Mouse (Mus musculus) neutrophil, adult 59 days (primary cell): ENCODE results near the gene Agap3. TPM values are rescaled to one million over a fixed set of nuclear protein-coding genes. Genes with fewer than 3 reads are reported as not detected.

Experiments
- total RNA-seq, 2 experiments: library from RNA; stranded (reverse); gene quantifications; 1 replicate in 1 of 2; 2 replicates in 1 of 2; pipeline ENCODE4 v1.2.4; 2023

The Agap3 gene
- 10 to 100 TPM; 26.9 to 28.4 TPM for total RNA-seq

DNA sequence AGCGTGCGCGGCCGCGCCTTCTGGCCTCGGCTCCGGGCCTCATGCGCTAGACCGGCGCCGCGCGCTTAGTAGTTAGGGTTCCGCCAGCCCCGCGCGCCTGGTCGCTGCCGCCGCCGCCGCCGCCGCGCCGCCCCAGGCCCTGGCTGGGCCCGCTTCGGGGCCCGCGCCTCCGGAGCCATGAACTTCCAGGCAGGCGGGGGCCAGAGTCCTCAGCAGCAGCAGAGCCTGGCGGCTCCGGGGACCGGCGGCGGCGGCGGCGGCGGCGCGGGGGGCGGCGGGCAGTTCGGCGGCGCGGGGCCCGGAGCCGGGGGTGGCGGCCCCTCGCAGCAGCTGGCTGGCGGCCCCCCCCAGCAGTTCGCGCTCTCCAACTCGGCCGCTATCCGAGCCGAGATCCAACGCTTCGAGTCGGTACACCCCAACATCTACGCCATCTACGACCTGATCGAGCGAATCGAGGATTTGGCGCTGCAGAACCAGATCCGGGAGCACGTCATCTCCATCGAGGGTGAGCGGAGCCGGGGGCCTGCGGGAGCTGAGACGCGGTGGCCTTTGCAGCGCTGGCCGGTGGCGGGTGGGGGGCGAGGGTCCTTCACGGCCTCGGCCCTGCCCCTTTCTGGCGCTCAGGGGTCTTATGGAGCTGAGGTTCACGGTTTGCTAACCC lies at the start of gene Agap3:
Agap3 (plus strand) TSS at position 148 of the 661 bp plus-strand sequence.

DNA sequence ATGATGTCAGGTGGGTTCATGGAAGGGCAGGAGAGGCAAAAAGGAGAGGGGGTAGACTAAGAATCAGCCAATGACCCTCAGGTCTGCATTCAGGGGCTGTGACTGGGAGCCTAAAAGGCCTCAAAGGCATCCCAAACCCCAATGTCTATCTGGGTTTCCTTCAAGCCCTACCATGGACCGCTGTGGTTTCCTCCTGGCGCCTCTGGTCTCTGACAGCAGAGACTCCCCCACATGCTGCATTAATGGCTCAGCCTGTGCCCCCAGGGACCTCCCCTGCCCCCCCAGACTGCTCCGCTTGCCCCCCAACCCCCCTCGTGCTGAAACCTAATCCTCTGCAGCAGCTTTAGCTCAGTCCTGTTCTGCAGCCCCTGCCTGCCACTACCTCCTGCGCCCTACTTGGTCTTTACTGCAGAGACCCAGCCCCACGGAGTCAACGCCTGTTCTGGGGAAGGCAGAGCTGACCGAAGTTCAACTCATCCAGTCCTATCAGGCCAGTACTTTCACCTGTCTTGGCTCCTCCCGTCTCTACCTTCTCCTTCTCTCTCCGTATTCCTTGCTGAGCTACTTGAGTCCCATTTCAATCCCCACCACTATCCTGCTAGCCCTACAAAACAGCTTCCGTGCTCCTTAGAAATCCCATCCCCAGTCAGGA lies 38.8 kb upstream of the Agap3 start, which contains the start of gene Asic3:
Asic3 (plus strand) TSS at position 351 of the 652 bp plus-strand sequence.

DNA sequence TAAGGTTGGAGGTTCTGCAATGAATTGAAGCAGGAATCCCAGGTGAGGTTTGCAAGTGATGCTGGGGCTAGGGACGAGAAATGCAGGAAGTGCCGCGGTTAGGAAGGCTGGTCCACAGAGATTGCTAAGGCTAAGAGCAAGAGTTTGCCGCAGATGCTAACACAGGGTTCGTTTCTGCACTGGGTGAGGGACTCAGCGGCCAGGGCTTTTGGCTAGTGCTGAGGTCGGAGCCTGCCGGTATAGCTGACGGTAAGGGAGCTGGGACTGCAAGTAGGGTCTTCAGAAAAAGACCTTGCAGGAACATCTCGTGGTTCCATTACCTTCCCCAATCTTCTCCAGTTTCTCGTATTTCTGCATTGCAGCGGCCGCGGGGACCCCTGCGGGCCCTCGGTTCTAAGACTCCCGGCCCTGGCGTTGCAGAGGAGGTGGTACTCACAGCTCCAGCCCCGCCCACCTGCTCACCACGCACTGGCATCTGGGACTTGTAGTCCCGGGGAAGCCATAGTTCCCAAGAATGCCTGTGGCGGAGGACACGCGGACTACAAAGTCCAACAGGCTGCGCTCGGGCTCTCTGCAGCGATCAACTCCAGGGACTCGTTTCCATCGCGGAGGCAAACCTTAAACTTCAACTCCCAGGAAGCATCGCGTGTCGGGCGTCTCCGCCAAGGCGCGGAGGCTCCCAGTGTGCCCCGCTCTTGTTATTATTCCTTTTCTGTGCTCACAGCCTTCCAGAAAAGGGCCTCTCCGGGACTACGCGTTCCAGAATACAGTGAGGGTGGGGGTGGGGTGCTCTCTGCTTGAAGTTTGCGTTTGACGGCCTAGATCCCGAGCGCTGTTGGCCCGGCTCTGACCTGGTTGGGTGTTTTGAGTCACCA lies 28.6 kb upstream of the Agap3 start, which contains the start of the genes Cdk5 and Slc4a2:
Cdk5 (minus strand) TSS at position 402 of the 875 bp plus-strand sequence.
Slc4a2 (plus strand) TSS at position 709 of the 875 bp plus-strand sequence.

DNA sequence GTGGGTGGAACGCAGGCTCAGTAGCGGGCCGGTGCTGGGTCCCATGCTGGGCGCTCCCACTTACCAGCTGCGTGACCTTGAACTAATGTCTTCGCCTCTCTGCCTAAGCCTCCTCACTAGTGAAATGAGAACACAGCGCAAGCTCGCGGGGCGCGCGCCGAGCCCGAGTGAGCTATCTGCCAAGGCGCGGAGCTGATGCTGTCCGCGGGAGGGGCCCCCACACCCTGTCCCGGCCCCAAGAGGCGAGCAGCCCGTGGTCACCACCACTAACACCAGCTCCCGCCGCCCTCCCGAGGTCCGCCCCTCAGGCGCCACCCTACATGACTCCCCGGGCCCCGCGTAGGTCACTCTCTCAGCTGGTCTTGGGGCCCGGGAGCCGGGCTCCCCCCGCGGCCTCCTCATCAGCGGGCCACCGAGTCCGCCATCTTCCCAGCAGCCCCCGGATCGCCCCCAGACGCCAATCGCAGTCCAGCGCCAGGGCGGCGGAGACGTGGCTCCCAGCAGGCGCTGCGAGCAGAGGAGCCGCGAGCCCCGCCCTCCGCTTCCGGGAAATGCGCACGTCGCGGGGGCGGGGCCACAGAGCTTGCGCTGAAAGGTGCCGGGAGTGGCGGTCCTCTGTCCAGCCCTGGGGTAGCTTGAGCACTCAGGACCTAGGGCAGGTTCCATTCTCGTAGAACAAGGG lies 7.1 kb upstream of the Agap3 start, which contains the start of gene Fastk:
Fastk (minus strand) TSS at position 542 of the 682 bp plus-strand sequence.

DNA sequence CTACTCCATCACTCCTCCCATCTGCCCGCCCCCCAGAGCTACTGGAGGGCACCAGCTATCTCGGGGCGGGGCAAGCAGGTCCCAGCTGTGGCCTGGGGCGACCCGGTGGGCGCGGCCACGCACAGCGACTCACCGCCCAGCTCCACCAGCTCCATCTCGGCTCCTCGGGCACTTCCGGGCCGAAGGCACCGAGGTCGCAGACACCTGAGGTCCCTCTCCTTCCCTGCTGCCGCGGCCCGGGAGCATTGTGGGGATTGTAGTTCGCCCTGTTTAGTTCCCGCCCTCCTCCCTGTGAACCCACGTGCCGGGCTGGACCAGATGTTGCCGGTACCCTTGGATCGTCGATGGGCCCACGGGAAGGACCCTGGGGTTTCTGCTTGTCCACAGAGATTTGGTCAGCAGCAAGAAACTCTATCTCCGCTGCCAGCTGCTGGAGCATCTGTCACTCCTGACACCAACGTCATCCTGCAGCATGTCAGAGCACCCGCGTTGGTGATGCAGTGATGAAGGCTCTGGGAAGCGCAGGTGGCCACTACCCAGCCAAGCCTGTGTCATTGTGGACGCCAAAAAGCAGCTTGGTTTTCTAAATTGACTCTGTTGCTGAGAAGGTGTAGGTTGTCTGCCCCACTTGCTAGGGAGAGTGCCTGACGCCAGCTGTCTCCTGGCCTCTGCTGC lies 4.2 kb upstream of the Agap3 start, which contains the start of gene Tmub1:
Tmub1 (minus strand) TSS at position 231 of the 675 bp plus-strand sequence.

DNA sequence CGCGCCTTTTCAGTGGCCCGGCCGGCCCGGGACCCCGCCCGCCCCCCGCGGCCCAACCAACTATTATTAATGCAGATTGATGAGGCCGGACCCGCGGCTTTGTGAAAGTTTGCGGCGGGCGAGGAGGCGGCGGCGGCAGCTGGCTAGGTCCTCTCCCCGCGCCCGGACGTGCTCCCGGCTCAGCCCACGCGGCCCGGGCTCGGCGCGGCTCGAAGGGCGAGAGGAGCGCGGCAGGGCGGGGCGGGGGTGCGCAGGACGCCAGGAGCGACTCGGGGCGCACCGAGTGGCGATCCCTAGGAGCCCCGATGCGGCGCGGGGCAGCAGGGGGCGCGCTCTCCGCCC lies 74.9 kb downstream of the Agap3 start, which contains the start of gene Gbx1:
Gbx1 (minus strand) TSS at position 314 of the 342 bp plus-strand sequence.

DNA sequence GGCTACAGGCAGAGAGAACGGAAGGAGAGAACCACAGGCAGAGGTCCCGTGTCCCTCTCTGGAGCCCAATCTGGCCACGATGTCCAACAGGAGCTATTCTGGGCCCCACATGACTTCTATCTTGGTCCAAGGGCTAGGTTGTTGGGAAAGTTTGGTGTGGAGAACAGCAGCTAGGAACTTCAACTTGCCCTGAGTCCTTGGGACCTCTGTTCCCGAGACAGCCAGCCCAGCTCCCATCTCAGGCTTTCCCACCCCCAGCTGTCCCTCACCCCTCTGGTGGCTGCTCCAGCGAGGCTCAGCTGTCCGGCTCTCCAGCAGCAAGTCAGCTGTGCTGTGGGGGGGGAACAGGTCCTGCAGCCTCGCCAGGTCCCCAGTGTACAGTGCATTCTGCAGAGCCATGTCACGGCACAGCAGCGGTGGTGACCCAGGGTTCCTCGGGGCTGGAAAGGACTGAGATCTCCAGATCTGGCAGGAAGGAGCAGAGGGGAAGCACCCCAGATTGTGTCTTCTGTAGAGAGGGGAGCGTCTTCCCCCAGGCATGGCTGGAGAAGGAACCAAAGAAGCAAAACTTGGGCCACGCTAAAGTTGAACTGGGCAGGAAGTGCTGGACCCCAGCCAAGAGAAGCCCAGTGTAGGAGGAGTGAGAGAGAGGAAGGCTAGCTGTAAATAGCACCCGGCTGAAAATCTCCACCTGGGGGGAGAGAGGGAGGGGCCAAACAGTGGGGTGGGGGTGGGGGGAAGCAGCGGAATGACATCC lies 88.6 kb downstream of the Agap3 start, which contains the start of gene Asb10:
Asb10 (minus strand) TSS at position 592 of the 757 bp plus-strand sequence.

Other genes starting within 250 kb of the Agap3 start
- not detected for gene Kcnh2, start 100.6 kb upstream of the Agap3 start, total RNA-seq
- under 1 TPM in 1 of 2 experiments, not detected in 1; 0.13 TPM for gene Nos3, start 87.4 kb upstream of the Agap3 start, total RNA-seq
- gene Atg9b, start 60.0 kb upstream of the Agap3 start, total RNA-seq = 1 to 10 TPM in 1 of 2 experiments, under 1 TPM in 1; 0.31 to 1.1 TPM
- gene Abcb8, start 58.5 kb upstream of the Agap3 start, total RNA-seq = 10 to 100 TPM; 11.7 to 13.8 TPM
- not detected for gene Asic3, start 38.8 kb upstream of the Agap3 start, total RNA-seq
- 10 to 100 TPM; 28.2 to 28.5 TPM for gene Cdk5, start 28.6 kb upstream of the Agap3 start, total RNA-seq
- gene Slc4a2, start 28.3 kb upstream of the Agap3 start, total RNA-seq = 10 to 100 TPM; 57.8 to 62.5 TPM
- gene Fastk, start 6.9 kb upstream of the Agap3 start, total RNA-seq = 10 to 100 TPM; 26.5 to 30.3 TPM
- 10 to 100 TPM; 14.0 to 14.5 TPM for gene Tmub1, start 4.3 kb upstream of the Agap3 start, total RNA-seq
- not detected for gene Gbx1, start 75.0 kb downstream of the Agap3 start, total RNA-seq
- not detected for gene Asb10, start 88.8 kb downstream of the Agap3 start, total RNA-seq
- gene 4931409K22Rik, start 104.6 kb downstream of the Agap3 start, total RNA-seq = not detected
- gene Abcf2, start 125.3 kb downstream of the Agap3 start, total RNA-seq = 10 to 100 TPM; 25.6 to 25.9 TPM
- 10 to 100 TPM; 19.1 to 23.7 TPM for gene Chpf2, start 134.6 kb downstream of the Agap3 start, total RNA-seq
- under 1 TPM in 1 of 2 experiments, not detected in 1; 0.31 TPM for gene Smarcd3, start 172.2 kb downstream of the Agap3 start, total RNA-seq
- 10 to 100 TPM; 46.1 to 46.9 TPM for gene Nub1, start 233.4 kb downstream of the Agap3 start, total RNA-seq